Mouse (Mus musculus) forebrain, embryonic 11.5 days (tissue): ENCODE measurements around the gene Hal. TPM values are rescaled to one million over a fixed set of nuclear protein-coding genes. Genes with fewer than 3 reads are reported as not detected.

Source experiments
- ATAC-seq: fragments of 200-750 bp; cut with Nextera tagmentation; replicated peaks from 2 replicates; pipeline ENCODE4 v1.8.0; 2017; ENCODE audit warnings: moderate TSS enrichment; ENCODE audit not compliant: low FRiP score
- DNase-seq: peaks from one replicate; pipeline ENCODE4 v3.0.0-alpha.2; 2017; ENCODE audit warnings: low spot score
- H3K27ac ChIP-seq: fragments of 300-500 bp; sonication (generic); 2 replicates; pipeline ENCODE4 v1.5.1; 2014; ENCODE audit warnings: low read depth, low read length
- H3K27me3 ChIP-seq: fragments of 300-500 bp; sonication (generic); 2 replicates; pipeline ENCODE4 v1.6.1; 2014; ENCODE audit warnings: mild to moderate bottlenecking, low read length, mixed read lengths; ENCODE audit not compliant: control insufficient read depth, insufficient read depth
- H3K36me3 ChIP-seq: fragments of 300-500 bp; sonication (generic); 2 replicates; pipeline ENCODE4 v1.6.1; 2014; ENCODE audit warnings: mild to moderate bottlenecking, low read length, moderate library complexity, mixed read lengths; ENCODE audit not compliant: control insufficient read depth, insufficient read depth
- H3K4me1 ChIP-seq: fragments of 300-500 bp; sonication (generic); replicated peaks from 2 replicates; pipeline ENCODE4 v1.6.1; 2014; ENCODE audit warnings: low read length, mixed read lengths; ENCODE audit not compliant: control insufficient read depth, insufficient read depth
- H3K4me2 ChIP-seq: fragments of 300-500 bp; sonication (generic); 2 replicates; pipeline ENCODE4 v1.6.1; 2014; ENCODE audit warnings: low read depth, mild to moderate bottlenecking, low read length, moderate library complexity, mixed read lengths; ENCODE audit not compliant: severe bottlenecking
- H3K4me3 ChIP-seq: fragments of 300-500 bp; sonication (generic); 2 replicates; pipeline ENCODE4 v1.5.1; 2014; ENCODE audit warnings: low read depth, low read length
- H3K9ac ChIP-seq: fragments of 300-500 bp; sonication (generic); 2 replicates; pipeline ENCODE4 v1.6.1; 2014; ENCODE audit warnings: low read length
- H3K9me3 ChIP-seq: fragments of 300-500 bp; sonication (generic); 2 replicates; pipeline ENCODE4 v1.6.1; 2016; ENCODE audit warnings: low read length, mixed read lengths; ENCODE audit not compliant: control insufficient read depth
- WGBS: fragments of 180-500 bp; shearing (Covaris S2); extraction: QIAGEN DNeasy Blood & Tissue Kit; methylation state at CpG from one replicate; pipeline ENCODE4 v1.1.7; 2014; 5-methylcytosine and 5-hydroxymethylcytosine counted together
- polyA plus RNA-seq: library from polyadenylated mRNA; unstranded; fragments of >200 nt; fragmentation: Nextera tagmentation; extraction: Ambion mirVana; gene quantifications from 2 replicates; pipeline ENCODE4 v1.2.1, GENCODE M21; 2014

Hal gene
- polyA plus RNA-seq, 1 experiment from 2014 or later = not detected

DNA sequence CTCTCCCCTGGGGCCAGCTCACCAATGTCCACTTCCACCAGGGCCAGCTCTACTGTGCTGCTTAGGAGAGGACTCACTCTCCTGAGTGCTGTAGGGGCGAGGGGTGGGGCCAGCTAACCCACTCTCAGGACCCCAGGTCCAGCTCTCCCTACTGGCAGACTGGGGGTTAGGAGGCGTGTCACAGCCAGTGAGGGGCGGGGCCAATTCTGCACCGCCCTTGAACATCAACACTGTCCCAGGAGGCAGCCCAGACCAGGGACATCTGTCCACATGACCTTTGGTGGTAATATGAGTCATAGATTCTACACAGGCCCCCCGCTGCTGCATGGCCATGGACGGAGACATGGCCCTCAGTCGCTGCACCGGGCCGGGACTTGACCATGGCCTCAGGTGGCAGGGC is 71.2 kb downstream of the Hal start:
- no peak for ATAC-seq
- 60% methylated on average over 9 of the region's 9 CpGs for WGBS
- H3K4me1 ChIP-seq = no peaks in the 10 kb centered on the region

DNA sequence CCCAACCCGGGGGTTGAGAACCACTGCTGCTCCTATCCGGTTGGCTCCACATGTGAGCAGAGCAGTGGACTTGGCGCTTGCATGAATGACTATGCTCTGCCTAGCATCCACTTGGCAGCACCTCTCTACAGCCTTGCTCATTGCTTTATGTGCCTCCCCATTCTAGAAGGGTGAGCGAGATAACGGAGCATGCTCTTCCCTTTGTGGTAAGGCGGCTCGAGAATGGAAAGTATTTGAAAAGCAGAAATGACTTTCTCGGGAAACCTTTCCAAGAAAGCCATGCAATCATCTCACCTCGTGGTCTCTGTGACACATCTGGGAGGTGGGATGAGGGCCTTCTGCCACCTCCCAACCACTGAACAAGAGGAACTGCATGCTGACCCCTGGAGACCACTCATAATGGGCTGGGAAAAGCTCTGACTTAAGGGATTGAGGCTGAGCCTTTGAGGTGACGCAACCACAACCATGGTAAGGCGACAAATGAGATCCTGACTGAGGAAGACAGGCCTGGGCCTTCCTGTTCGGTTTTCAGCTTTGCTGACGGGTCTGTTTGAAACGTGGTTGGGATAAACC is 76.0 kb downstream of the Hal start:
- no peak overlapping the region for H3K4me3 ChIP-seq
- no peaks in the 10 kb centered on the region for H3K36me3 ChIP-seq
- 90% methylated on average over 14 of the region's 14 CpGs for WGBS
- H3K4me1 ChIP-seq = no peaks in the 10 kb centered on the region
- H3K27me3 ChIP-seq = no peaks in the 10 kb centered on the region
- no peaks in the 10 kb centered on the region for H3K9me3 ChIP-seq
- no peak overlapping the region for H3K27ac ChIP-seq
- no peak for DNase-seq
- no peak overlapping the region for H3K4me2 ChIP-seq
- no peak for ATAC-seq
- H3K9ac ChIP-seq = no peak overlapping the region

More for the DNA sequence above, 71.2 kb downstream of the Hal start:
- no peak overlapping the region for H3K4me3 ChIP-seq
- no peaks in the 10 kb centered on the region for H3K9me3 ChIP-seq
- no peaks in the 10 kb centered on the region for H3K36me3 ChIP-seq
- no peaks in the 10 kb centered on the region for H3K27me3 ChIP-seq
- H3K27ac ChIP-seq = no peak overlapping the region
- DNase-seq = no peak
- no peak overlapping the region for H3K9ac ChIP-seq
- no peak overlapping the region for H3K4me2 ChIP-seq

DNA sequence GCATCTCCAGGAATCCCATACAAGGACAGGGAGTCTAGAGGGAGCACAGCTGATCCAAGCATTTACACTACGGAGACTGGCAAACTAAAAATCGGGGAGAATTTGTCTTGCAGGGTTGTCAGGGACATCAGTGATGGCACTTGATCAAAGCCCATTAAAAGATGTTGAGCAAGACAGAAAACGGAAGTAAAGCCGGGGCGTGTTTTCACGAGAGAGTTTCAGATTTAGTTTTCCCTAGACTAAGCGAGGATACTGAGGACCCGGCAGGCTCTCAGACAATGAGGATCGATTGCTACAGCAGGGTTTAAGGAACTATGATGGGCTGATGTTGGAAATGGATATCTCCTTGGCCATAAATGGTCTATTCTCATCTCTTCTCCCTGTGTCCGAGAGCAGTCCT is 78.5 kb downstream of the Hal start:
- H3K4me1 ChIP-seq = no peaks in the 10 kb centered on the region
- no peak for ATAC-seq
- 92% methylated on average over 10 of the region's 10 CpGs for WGBS
- no peak overlapping the region for H3K4me2 ChIP-seq
- H3K27ac ChIP-seq = no peak overlapping the region
- no peak overlapping the region for H3K4me3 ChIP-seq
- no peaks in the 10 kb centered on the region for H3K9me3 ChIP-seq
- no peaks in the 10 kb centered on the region for H3K27me3 ChIP-seq
- DNase-seq = no peak
- no peaks in the 10 kb centered on the region for H3K36me3 ChIP-seq
- no peak overlapping the region for H3K9ac ChIP-seq

DNA sequence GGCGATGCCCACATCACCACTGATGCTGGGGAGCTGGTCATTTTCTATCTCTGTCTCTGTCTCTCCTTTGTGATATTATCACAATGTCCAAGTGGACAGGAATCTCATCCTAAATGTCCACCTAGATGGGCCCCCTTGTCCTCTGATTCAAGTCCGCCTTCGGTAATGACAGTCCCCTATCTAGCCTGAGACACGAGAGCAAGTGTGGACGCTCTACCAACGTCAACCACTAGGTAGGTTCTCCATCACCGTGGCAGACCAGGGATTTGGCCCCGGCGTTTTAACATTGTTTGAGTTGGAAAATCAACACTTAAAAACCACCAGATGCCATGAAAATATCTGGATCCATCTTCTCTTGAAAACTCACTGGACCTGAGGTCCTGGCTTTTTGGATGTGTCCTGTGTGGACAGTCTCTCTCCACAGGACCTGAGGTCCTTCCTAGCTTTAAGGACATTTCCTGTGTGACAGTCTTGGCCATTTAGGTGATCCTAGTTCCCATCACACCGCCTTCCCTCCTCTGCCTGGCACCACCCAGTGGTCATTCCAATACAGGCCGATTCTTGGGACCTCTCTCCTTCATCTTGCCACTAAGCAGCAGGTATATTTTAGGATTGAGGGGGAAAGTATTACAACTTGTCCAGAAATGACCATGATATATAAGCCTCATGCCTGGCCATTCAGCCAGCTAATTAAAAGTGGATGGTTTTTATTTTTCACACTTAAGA is 79.4 kb downstream of the Hal start:
- H3K4me1 ChIP-seq = no peaks in the 10 kb centered on the region

DNA sequence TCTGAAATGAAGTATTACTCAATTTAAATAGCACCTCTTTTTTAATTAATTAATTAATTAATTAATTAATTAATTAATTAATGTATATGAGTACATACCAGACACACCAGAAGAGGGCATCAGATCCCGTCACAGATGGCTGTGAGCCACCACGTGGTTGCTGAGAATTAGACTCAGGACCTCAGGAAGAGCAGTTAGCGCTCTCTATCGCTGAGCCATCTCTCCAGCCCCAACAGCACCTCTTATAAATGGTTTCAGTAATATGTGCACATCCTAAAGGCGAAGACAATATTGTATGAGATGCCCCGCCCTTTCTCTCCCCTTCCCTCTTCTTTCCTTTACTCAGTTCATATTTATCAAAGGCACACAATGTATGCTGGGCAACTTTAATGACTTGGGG is 80.1 kb downstream of the Hal start:
- H3K4me2 ChIP-seq = no peak overlapping the region
- DNase-seq = no peak

More for the DNA sequence above, 79.4 kb downstream of the Hal start:
- H3K27ac ChIP-seq = no peak overlapping the region
- no peaks in the 10 kb centered on the region for H3K27me3 ChIP-seq
- H3K9me3 ChIP-seq = no peaks in the 10 kb centered on the region
- H3K9ac ChIP-seq = no peak overlapping the region
- H3K4me2 ChIP-seq = no peak overlapping the region
- DNase-seq (no peak), ATAC-seq (no peak)
- H3K4me3 ChIP-seq = no peak overlapping the region
- H3K36me3 ChIP-seq = no peaks in the 10 kb centered on the region
- 91% methylated on average over 11 of the region's 11 CpGs for WGBS

More for the DNA sequence above, 80.1 kb downstream of the Hal start:
- Histone ChIP-seq H3K4me1 (no peaks in the 10 kb centered on the region), H3K36me3 (no peaks in the 10 kb centered on the region), H3K4me3 (no peak overlapping the region), H3K9me3 (no peaks in the 10 kb centered on the region), H3K9ac (no peak overlapping the region), H3K27me3 (no peaks in the 10 kb centered on the region), H3K27ac (no peak overlapping the region)
- ATAC-seq = no peak
- WGBS = 87% methylated on average over 6 of the region's 6 CpGs

Other genes starting within 250 kb of the Hal start
- 13.8 and 16.5 TPM in 2 replicates for gene Elk3, start 177.6 kb upstream of the Hal start, polyA plus RNA-seq
- 152 and 163 TPM in 2 replicates for gene Lta4h, start 35.4 kb upstream of the Hal start, polyA plus RNA-seq
- 0.08 and 0.25 TPM in 2 replicates for gene Amdhd1, start 51.3 kb downstream of the Hal start, polyA plus RNA-seq
- 0.31 and 0.45 TPM in 2 replicates for gene Ccdc38, start 51.9 kb downstream of the Hal start, polyA plus RNA-seq
- gene Snrpf, start 100.9 kb downstream of the Hal start, polyA plus RNA-seq = 155 and 161 TPM in 2 replicates
- 2.9 and 4.4 TPM in 2 replicates for gene Ntn4, start 151.9 kb downstream of the Hal start, polyA plus RNA-seq